Mouse (Mus musculus) cerebellum, adult 2 months (tissue): ENCODE measurements around the gene Tgtp1.
"Not testable (repeated sequence)": the region's sequence is repeated elsewhere in the genome, so short reads cannot be mapped to it uniquely, and the experiment has no call there.

Experiments
- CTCF ChIP-seq: fragments of 200-500 bp; IDR thresholded peaks from 2 replicates; pipeline ENCODE4 v1.5.1; 2011; ENCODE audit warnings: low read depth, mild to moderate bottlenecking, control low read depth, low read length, moderate library complexity, borderline replicate concordance; ENCODE audit not compliant: insufficient read depth
- POLR2A ChIP-seq: fragments of 200-500 bp; IDR thresholded peaks from 2 replicates; pipeline ENCODE4 v1.6.1; 2011; ENCODE audit warnings: low read length, control low read depth, borderline replicate concordance; ENCODE audit not compliant: insufficient read depth

GRCm38 (mm10) chr11:48980052-48980451 lies 13.9 kb downstream of the Tgtp1 start:
- not testable (repeated sequence) for TF ChIP-seq POLR2A, CTCF
